Mouse (Mus musculus) kidney, adult 2 months (tissue): Measurements from ENCODE around the gene Akr1c13.

ENCODE experiments used
- CTCF ChIP-seq: fragments of 200-500 bp; conservative IDR thresholded peaks from 2 replicates; pipeline ENCODE4 v1.5.1; 2011; ENCODE audit warnings: low read depth, mild to moderate bottlenecking, control low read depth, low read length, moderate library complexity, mixed read lengths; ENCODE audit not compliant: insufficient read depth, insufficient read length
- POLR2A ChIP-seq: fragments of 200-500 bp; IDR thresholded peaks from one replicate; pipeline ENCODE4 v1.6.1; 2011; ENCODE audit warnings: low read depth, low read length, control low read depth

DNA sequence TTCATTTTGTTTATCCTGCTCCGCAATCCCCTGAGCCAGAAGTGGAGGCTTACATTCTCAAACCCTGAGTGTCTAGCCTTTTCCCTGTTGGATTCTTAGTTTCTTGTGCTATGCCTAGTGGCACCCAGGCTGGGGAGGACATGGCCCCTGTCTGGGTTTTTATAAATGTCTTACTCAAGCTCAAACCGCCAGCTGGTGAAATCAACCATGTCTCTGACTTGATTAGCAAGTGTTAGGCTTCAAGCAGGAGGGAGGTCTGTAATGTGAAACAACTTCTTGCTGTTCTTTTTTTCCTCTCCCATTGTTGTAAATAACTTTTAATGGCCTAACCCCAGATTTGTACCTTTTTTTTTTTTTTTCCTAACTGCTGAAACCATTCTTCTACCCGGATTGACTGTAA is 58.4 kb downstream of the Akr1c13 start:
- TF ChIP-seq CTCF (no peak), POLR2A (no peak)
